Mouse (Mus musculus) sigmoid colon, adult 10 weeks (tissue): ENCODE measurements around the gene Krtap31-2. TPM values are rescaled to one million over a fixed set of nuclear protein-coding genes. Genes with fewer than 3 reads are reported as not detected.

Source experiments
- polyA plus RNA-seq: library from polyadenylated mRNA; stranded (reverse); fragments of 350-450 nt; fragmentation: Illumina TruSeq; extraction: RNeasy Lipid Tissue Mini Kit (QIAGEN cat#74804); gene quantifications from one replicate; pipeline ENCODE4 v1.2.3, GENCODE M21; 2014; ENCODE audit warnings: low read depth, low replicate concordance

Krtap31-2 gene
- not detected for polyA plus RNA-seq

DNA sequence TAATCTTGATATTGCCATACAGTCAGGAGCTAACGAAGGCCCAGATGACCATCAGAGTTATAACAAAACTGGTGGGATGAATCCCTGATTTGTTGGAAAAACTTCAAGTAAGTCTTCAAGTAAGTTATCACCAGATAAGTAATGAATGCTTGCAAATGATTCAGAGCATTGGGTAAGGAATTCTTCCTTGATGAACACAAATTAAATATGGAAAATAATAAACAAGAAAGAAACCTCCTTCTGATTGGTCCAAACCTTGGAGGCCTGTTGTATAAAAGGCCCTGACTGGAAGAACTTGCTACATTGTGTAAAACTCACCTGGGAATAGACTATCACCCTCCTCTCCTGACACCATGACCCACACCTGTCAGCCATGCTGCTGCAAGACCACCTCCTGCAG is at the start of gene Krtap31-2:
Gene Krtap31-2, plus strand, starts transcription at position 301 of the 400 bp plus-strand sequence.

DNA sequence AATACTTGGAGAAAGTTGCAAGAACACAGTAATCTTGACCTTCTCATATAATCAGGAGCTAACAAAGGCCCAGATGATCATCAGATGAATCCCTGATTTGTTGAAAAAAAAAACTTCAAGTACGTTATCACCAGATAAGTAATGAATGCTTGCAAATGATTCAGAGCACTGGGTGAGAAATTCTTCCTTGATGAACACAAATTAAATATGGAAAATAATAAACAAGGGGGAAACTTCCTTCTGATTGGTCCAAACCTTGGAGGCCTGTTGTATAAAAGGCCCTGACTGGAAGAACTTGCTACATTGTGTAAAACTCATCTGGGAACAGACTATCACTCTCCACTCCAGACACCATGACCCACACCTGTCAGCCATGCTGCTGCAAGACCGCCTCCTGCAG is 28.5 kb upstream of the Krtap31-2 start, which contains the start of gene Krtap31-1:
Gene Krtap31-1, plus strand, starts transcription at position 301 of the 400 bp plus-strand sequence.

DNA sequence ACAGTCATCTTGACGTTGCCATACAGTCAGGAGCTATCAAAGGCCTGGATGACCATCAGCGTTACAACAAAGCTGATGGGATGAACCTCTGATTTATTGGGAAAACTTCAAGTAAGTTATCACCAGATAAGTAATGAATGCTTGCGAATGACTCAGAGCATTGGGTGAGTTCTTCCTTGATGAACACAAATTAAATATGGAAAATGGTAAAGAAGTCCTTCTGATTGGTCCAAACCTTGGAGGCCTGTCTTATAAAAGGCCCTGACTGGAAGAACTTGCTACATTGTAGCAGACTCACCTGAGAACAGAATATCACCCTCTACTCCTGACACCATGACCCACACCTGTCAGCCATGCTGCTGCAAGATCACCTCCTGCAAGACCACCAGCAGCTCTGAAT is 21.6 kb upstream of the Krtap31-2 start, which contains the start of gene Gm11565:
Gene Gm11565, plus strand, starts transcription at position 301 of the 400 bp plus-strand sequence.

DNA sequence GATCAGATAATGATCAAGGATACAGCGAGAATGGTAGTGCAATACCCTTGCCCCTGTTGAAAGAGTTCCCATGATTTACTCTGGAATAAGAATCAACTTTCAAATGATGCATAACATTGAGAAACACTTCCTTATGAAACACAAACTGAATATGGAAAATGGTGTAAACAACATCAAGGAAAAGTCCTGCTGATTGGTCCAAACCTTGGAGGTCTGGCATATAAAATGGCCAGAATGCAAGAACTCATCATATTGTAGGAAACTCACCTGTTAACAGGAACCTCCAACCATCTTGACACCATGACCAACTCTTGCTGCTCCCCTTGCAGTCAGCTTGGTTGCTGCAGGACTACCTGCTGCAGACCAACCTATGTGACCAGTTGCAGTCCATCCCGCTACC is 12.1 kb downstream of the Krtap31-2 start, which contains the start of gene Krtap9-5:
Gene Krtap9-5, plus strand, starts transcription at position 301 of the 400 bp plus-strand sequence.

DNA sequence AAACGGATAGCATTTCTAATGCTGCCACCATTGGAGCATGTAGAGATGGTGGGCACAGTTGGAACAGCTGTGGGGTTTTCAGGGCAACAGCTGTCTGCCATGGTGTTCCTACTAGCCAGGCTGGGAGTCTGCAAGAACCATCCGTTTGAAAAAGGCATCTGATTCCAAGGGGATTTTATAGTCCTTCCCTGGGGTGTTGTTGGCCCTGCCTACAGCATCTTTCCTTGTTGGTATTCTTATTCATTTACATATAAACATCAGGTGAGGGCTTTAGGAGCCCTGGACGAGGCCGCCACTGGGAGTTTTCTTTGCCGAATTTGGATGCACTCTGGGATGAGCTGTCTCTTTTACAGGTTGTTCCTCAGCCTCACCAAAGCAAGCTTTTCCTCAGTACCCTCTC is 42.9 kb downstream of the Krtap31-2 start, which contains the start of gene Krtap29-1:
Gene Krtap29-1, minus strand, starts transcription at position 101 of the 400 bp plus-strand sequence.

DNA sequence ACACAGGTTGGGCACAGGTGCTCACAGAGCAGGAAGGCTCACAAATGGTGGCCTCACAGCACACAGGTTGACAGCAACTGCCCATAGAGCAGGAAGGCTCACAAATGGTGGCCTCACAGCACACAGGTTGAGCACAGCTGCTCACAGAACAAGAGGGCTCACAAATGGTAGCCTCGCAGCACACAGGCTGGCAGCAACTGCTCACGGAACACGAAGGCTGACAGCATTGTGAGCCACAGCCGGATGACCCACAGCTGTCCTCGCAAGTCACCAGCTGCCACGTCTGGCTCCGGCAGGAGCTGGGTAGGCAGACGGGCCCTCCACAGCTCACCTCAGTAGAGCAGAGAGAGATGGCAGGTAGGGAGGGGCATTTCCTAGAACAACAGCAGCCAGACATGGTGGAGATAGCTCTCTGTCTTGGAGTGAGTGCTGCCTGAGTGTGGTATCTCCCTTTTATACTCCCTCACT is 50.1 kb downstream of the Krtap31-2 start, which contains the start of gene Krtap16-1:
Gene Krtap16-1, minus strand, starts transcription at position 418 of the 468 bp plus-strand sequence.

Other genes starting within 250 kb of the Krtap31-2 start
- not detected for gene Gm14190, start 245.6 kb upstream of the Krtap31-2 start, polyA plus RNA-seq
- gene Gm14180, start 202.0 kb upstream of the Krtap31-2 start, polyA plus RNA-seq: not detected
- not detected for gene Gm11595, start 163.4 kb upstream of the Krtap31-2 start, polyA plus RNA-seq
- not detected for gene Krtap4-8, start 155.6 kb upstream of the Krtap31-2 start, polyA plus RNA-seq
- gene Krtap4-9, start 151.1 kb upstream of the Krtap31-2 start, polyA plus RNA-seq: not detected
- gene Gm11596, start 142.8 kb upstream of the Krtap31-2 start, polyA plus RNA-seq: not detected
- gene Gm11569, start 137.4 kb upstream of the Krtap31-2 start, polyA plus RNA-seq: not detected
- not detected for gene Gm11554, start 131.8 kb upstream of the Krtap31-2 start, polyA plus RNA-seq
- gene Krtap4-13, start 126.4 kb upstream of the Krtap31-2 start, polyA plus RNA-seq: not detected
- gene Gm11564, start 120.6 kb upstream of the Krtap31-2 start, polyA plus RNA-seq: not detected
- not detected for gene 2300003K06Rik, start 98.2 kb upstream of the Krtap31-2 start, polyA plus RNA-seq
- not detected for gene Krtap4-16, start 84.7 kb upstream of the Krtap31-2 start, polyA plus RNA-seq
- gene Gm11568, start 78.4 kb upstream of the Krtap31-2 start, polyA plus RNA-seq: not detected
- gene Gm11559, start 71.8 kb upstream of the Krtap31-2 start, polyA plus RNA-seq: not detected
- not detected for gene Krtap9-1, start 62.9 kb upstream of the Krtap31-2 start, polyA plus RNA-seq
- not detected for gene Gm11567, start 57.1 kb upstream of the Krtap31-2 start, polyA plus RNA-seq
- not detected for gene Krtap31-1, start 28.4 kb upstream of the Krtap31-2 start, polyA plus RNA-seq
- not detected for gene Gm11565, start 21.5 kb upstream of the Krtap31-2 start, polyA plus RNA-seq
- not detected for gene Krtap9-5, start 12.2 kb downstream of the Krtap31-2 start, polyA plus RNA-seq
- gene Krtap29-1, start 42.8 kb downstream of the Krtap31-2 start, polyA plus RNA-seq: not detected
- gene Krtap16-1, start 50.3 kb downstream of the Krtap31-2 start, polyA plus RNA-seq: not detected
- gene Krtap17-1, start 57.7 kb downstream of the Krtap31-2 start, polyA plus RNA-seq: not detected
- gene Krt33a, start 79.9 kb downstream of the Krtap31-2 start, polyA plus RNA-seq: not detected
- gene Krt33b, start 93.6 kb downstream of the Krtap31-2 start, polyA plus RNA-seq: not detected
- not detected for gene Krt34, start 105.3 kb downstream of the Krtap31-2 start, polyA plus RNA-seq
- gene Krt31, start 114.3 kb downstream of the Krtap31-2 start, polyA plus RNA-seq: not detected
- not detected for gene Krt32, start 151.9 kb downstream of the Krtap31-2 start, polyA plus RNA-seq
- gene Krt35, start 159.9 kb downstream of the Krtap31-2 start, polyA plus RNA-seq: not detected
- not detected for gene Krt36, start 169.3 kb downstream of the Krtap31-2 start, polyA plus RNA-seq
- not detected for gene Krt13, start 185.3 kb downstream of the Krtap31-2 start, polyA plus RNA-seq
- not detected for gene Krt15, start 199.6 kb downstream of the Krtap31-2 start, polyA plus RNA-seq
- gene Krt19, start 212.4 kb downstream of the Krtap31-2 start, polyA plus RNA-seq: 104 TPM